Mouse (Mus musculus) heart, embryonic 13.5 days (tissue): ENCODE measurements at regions not wholly inside any gene's neighbourhood (a gene's known extent, or its start where the extent isn't known, plus 50 kb on each side); places are given as distances from the start of the nearest gene placed in this dataset.

ENCODE experiments used
- ATAC-seq: fragments of 200-750 bp; cut with Nextera tagmentation; 2 replicates; pipeline ENCODE4 v1.8.0; 2017; ENCODE audit warnings: moderate TSS enrichment; ENCODE audit not compliant: insufficient number of reproducible peaks, low FRiP score, low TSS enrichment; ENCODE audit errors: extremely low read depth
- H3K27ac ChIP-seq: fragments of 300-500 bp; sonication (generic); replicated peaks from 2 replicates; pipeline ENCODE4 v1.5.1; 2015; ENCODE audit warnings: moderate library complexity, mild to moderate bottlenecking, inconsistent platforms
- H3K27me3 ChIP-seq: fragments of 300-500 bp; sonication (generic); replicated peaks from 2 replicates; pipeline ENCODE4 v1.6.1; 2015; ENCODE audit warnings: mild to moderate bottlenecking, inconsistent platforms
- H3K36me3 ChIP-seq: fragments of 300-500 bp; sonication (generic); 2 replicates; pipeline ENCODE4 v1.6.1; 2015; ENCODE audit warnings: mild to moderate bottlenecking, inconsistent platforms
- H3K4me1 ChIP-seq: fragments of 300-500 bp; sonication (generic); 2 replicates; pipeline ENCODE4 v1.6.1; 2015; ENCODE audit warnings: inconsistent platforms
- H3K4me2 ChIP-seq: fragments of 300-500 bp; sonication (generic); 2 replicates; pipeline ENCODE4 v1.6.1; 2015; ENCODE audit warnings: inconsistent platforms, mild to moderate bottlenecking, moderate library complexity
- H3K4me3 ChIP-seq: fragments of 300-500 bp; sonication (generic); 2 replicates; pipeline ENCODE4 v1.5.1; 2015; ENCODE audit warnings: moderate library complexity, mild to moderate bottlenecking, inconsistent platforms
- H3K9ac ChIP-seq: fragments of 300-500 bp; sonication (generic); 2 replicates; pipeline ENCODE4 v1.6.1; 2015; ENCODE audit warnings: inconsistent platforms, mild to moderate bottlenecking, moderate library complexity
- H3K9me3 ChIP-seq: fragments of 300-500 bp; sonication (generic); 2 replicates; pipeline ENCODE4 v1.6.1; 2016; ENCODE audit warnings: inconsistent platforms
- WGBS: fragments of 180-500 bp; shearing (Covaris S2); methylation state at CpG from one replicate; pipeline ENCODE4 v1.1.7; 2015; ENCODE audit warnings: mixed read lengths; 5-methylcytosine and 5-hydroxymethylcytosine counted together

DNA sequence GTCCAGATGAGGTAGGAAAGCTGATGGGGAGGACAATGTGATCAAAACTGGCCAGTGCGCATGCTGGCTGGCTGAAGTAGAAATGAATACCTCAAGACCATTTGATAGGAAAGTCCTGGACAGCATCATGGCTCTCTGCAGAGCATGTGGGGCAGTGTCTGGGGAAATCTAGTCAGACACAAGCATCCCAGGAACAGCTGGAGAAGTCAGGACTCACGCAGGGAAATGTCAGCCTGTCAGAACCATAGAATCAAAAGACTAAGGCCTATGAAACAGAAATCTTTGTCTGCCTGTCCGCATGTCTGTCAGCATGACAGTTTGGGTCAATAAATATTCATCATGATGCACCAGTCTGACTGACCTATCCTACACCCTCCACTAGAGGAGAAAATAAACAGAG is 73.7 kb upstream of the Wars2 start:
- H3K36me3 ChIP-seq, result no peaks in the 10 kb centered on the region

More for the DNA sequence above, 73.7 kb upstream of the Wars2 start:
- H3K4me2 ChIP-seq, result no peak overlapping the region
- H3K4me3 ChIP-seq, result no peak overlapping the region
- no peaks in the 10 kb centered on the region for H3K27me3 ChIP-seq
- 73% methylated on average over 3 of the region's 3 CpGs for WGBS
- no peak overlapping the region for H3K27ac ChIP-seq
- no peaks in the 10 kb centered on the region for H3K4me1 ChIP-seq
- ATAC-seq, result no peak
- H3K9me3 ChIP-seq, result no peaks in the 10 kb centered on the region
- no peak overlapping the region for H3K9ac ChIP-seq
